Mouse (Mus musculus) heart, postnatal 0 days (tissue): ENCODE measurements around the gene Efl1.
A peak's percentile ranks its signal among the peaks of the same experiment; 100 is the strongest.

Experiments
- CTCF ChIP-seq: IDR thresholded peaks from 2 replicates; pipeline ENCODE4 v1.5.1; 2016; ENCODE audit warnings: antibody characterized with exemption, control low read depth, low read depth
- EP300 ChIP-seq: IDR thresholded peaks from 2 replicates; pipeline ENCODE4 v1.6.1; 2016; ENCODE audit warnings: antibody characterized with exemption, low read depth

DNA sequence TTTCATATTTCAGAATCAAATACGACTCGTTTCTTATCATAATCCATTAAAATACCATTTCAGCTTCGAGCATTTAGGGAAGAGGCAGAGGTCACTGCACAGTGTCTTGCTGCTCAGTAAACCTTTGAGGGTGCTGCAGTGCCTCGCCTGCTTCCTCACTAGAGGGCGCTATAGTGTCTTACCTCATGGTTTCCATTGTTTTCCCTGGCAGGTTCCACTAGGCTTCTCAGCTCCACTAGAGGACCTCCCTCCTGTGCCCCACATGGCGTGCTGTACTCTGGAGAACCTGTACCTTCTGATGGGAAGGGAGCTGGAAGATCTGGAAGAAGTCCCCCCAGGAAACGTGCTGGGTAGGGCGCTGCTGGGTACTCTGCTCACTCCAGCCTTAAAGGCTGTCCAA is 49.3 kb downstream of the Efl1 start:
- peak; percentile 11; the same call in 1 of the 2 replicates for TF ChIP-seq CTCF
- TF ChIP-seq EP300, result no peak
